Comparison of ENCODE assay signal across 35 mouse cellular contexts in the genomic region with DNA sequence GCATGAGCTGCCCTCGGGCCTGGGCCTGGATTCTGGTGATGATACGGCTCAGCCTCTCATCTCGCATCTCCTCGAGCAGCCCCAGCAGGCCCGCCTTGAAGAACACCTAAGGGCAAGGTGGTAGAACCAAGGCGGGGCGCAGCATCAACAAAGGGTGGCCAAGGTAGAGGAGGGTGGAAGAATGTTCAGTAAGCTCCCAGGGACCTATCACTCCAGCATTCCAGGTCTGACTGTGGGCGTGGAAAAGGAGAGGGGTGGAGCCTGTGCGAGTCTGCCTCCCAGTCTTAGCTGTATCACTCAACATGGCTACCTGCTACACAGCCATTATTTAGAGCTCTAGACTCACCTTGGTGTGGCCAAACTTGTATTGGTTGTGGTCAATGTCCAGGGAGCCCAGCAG. TPM values are rescaled to one million over a fixed set of nuclear protein-coding genes. Genes with fewer than 3 reads are reported as not detected.
DNase-seq lines count a peak whose midpoint lies in the region; ATAC-seq lines count a peak whose summit lies in the region.
"Had no signal": no experiment of that assay in that cellular context is flagged by ENCODE, and none has a peak within 500 bp of the region (broad histone marks: within the 10 kb centered on the region; RNA-seq: fewer than 3 reads in every experiment).

No protein-coding gene starts in this region.

- H3K4me3 ChIP-seq in heart, embryonic 10.5 days = peak overlapping the region; percentile 29; the same call in 1 of the 2 replicates
- peak overlapping the region; percentile 19 for H3K4me3 ChIP-seq in heart, embryonic 15.5 days
- H3K4me3 ChIP-seq: embryonic facial prominence, embryonic 13.5 days; forebrain, embryonic 10.5 days; forebrain, embryonic 15.5 days; liver, embryonic 12.5 days; midbrain, embryonic 13.5 days; neural tube, embryonic 13.5 days; stomach, embryonic 15.5 days had no signal

- peaks cover 92% of the 10 kb centered on the region for H3K36me3 ChIP-seq in heart, embryonic 10.5 days
- peaks cover 48% of the 10 kb centered on the region for H3K36me3 ChIP-seq in heart, embryonic 15.5 days
- H3K36me3 ChIP-seq: embryonic facial prominence, embryonic 13.5 days; forebrain, embryonic 10.5 days; forebrain, embryonic 15.5 days; liver, embryonic 12.5 days; midbrain, embryonic 13.5 days; neural tube, embryonic 13.5 days; stomach, embryonic 15.5 days had no signal

- WGBS in heart, embryonic 10.5 days = 72% methylated on average over 9 of the region's 9 CpGs
- WGBS in heart, embryonic 15.5 days = 60% methylated on average over 9 of the region's 9 CpGs

- H3K27me3 ChIP-seq in heart, embryonic 10.5 days (ENCODE audit: insufficient read depth, poor library complexity, severe bottlenecking) = no peaks in the 10 kb centered on the region
- no peaks in the 10 kb centered on the region for H3K27me3 ChIP-seq in heart, embryonic 15.5 days
- H3K27me3 ChIP-seq: embryonic facial prominence, embryonic 13.5 days; forebrain, embryonic 15.5 days; midbrain, embryonic 13.5 days; neural tube, embryonic 13.5 days; stomach, embryonic 15.5 days had no signal

- DNase-seq in heart, embryonic 10.5 days (ENCODE audit: low spot score) = no peak
- no peak for DNase-seq in heart, adult 9 months (ENCODE audit: low spot score in 2 of 2)
- no peak for DNase-seq in heart, postnatal 25 days (ENCODE audit: low spot score)
- peak; percentile 83 for DNase-seq in ZHBTc4 (ENCODE audit: low read depth, low spot score)
- DNase-seq in gastrocnemius, postnatal 14 days = no peak
- DNase-seq in right cerebral cortex, postnatal 14 days = no peak
- DNase-seq: adrenal gland, postnatal 25 days; cerebellum, adult 11-12 months; cerebellum, adult 9-11 months; gastrocnemius, postnatal 36 days; kidney, adult 9 months; kidney, postnatal 10 days; layer of hippocampus, postnatal 36 days; left cerebral cortex, postnatal 4 days; liver, postnatal 0 days had no signal

- H3K4me2 ChIP-seq in heart, embryonic 15.5 days = peak overlapping the region; percentile 37
- H3K4me2 ChIP-seq: embryonic facial prominence, embryonic 13.5 days; forebrain, embryonic 15.5 days; hindbrain, embryonic 14.5 days; liver, embryonic 12.5 days; midbrain, embryonic 13.5 days; neural tube, embryonic 13.5 days; stomach, embryonic 15.5 days had no signal

- ATAC-seq in heart, embryonic 15.5 days (replicated peaks; ENCODE audit: insufficient number of reproducible peaks, insufficient read depth, low FRiP score, low read depth) = 0 out of 2 replicates have a peak, but pooled peaks have one; percentile 17
- ATAC-seq: forebrain, embryonic 15.5 days; intestine, postnatal 0 days; liver, embryonic 12.5 days; liver, postnatal 0 days; lung, postnatal 0 days; midbrain, embryonic 13.5 days had no signal

- peaks cover 31% of the 10 kb centered on the region for H3K4me1 ChIP-seq in heart, embryonic 10.5 days
- H3K4me1 ChIP-seq in heart, embryonic 15.5 days (replicated peaks) = peaks cover 34% of the 10 kb centered on the region
- H3K4me1 ChIP-seq: forebrain, embryonic 15.5 days; liver, embryonic 12.5 days; midbrain, embryonic 13.5 days; neural tube, embryonic 13.5 days; stomach, embryonic 15.5 days had no signal

- H3K9ac ChIP-seq in heart, embryonic 15.5 days = 0 out of 2 replicates have a peak overlapping the region, but pooled peaks have one; percentile 28
- H3K9ac ChIP-seq: embryonic facial prominence, embryonic 13.5 days; forebrain, embryonic 15.5 days; hindbrain, embryonic 14.5 days; liver, embryonic 12.5 days; liver, postnatal 0 days; midbrain, embryonic 13.5 days; neural tube, embryonic 13.5 days; stomach, embryonic 15.5 days had no signal

- no peaks in the 10 kb centered on the region for H3K9me3 ChIP-seq in heart, embryonic 10.5 days
- no peaks in the 10 kb centered on the region for H3K9me3 ChIP-seq in heart, embryonic 15.5 days (replicated peaks)
- H3K9me3 ChIP-seq: embryonic facial prominence, embryonic 13.5 days; forebrain, embryonic 10.5 days; forebrain, embryonic 15.5 days; liver, embryonic 12.5 days; midbrain, embryonic 13.5 days; neural tube, embryonic 13.5 days; stomach, embryonic 15.5 days had no signal

- no peak overlapping the region for H3K27ac ChIP-seq in heart, embryonic 10.5 days
- H3K27ac ChIP-seq in heart, embryonic 15.5 days = peak overlapping the region; percentile 43; the same call in 1 of the 2 replicates
- H3K27ac ChIP-seq: embryonic facial prominence, embryonic 13.5 days; forebrain, embryonic 10.5 days; forebrain, embryonic 15.5 days; hindbrain, embryonic 14.5 days; liver, embryonic 12.5 days; macrophage; midbrain, embryonic 13.5 days; neural tube, embryonic 13.5 days; stomach, embryonic 15.5 days had no signal

- intact Hi-C loops in heart, postnatal 25 days (cut with DNase I) = no loop called here
- intact Hi-C loops in gastrocnemius, postnatal 14 days (cut with DNase I; ENCODE audit: low total_unique reads) = no loop called here

RNA-seq across cellular contexts. Expression of gene Myh6, which starts 10.2 kb away (rescaled TPM):
- 2,034 and 3,157 TPM in 2 replicates for polyA plus RNA-seq in heart, embryonic 10.5 days (2016; fragmentation: Nextera tagmentation; extraction: Ambion mirVana)
- polyA plus RNA-seq in heart, embryonic 15.5 days (2015; fragmentation: Nextera tagmentation; extraction: Ambion mirVana) = 2,004 and 2,041 TPM in 2 replicates
- over 10,000 TPM; 23,221 to 24,394 TPM for total RNA-seq in heart, postnatal 25 days (2021)
- total RNA-seq in gastrocnemius, postnatal 14 days (2021) = 100 to 1,000 TPM; 121 to 213 TPM
- total RNA-seq: adrenal gland, postnatal 25 days; common myeloid progenitor, adult 5-6 weeks; hematopoietic stem cell, adult 5-6 weeks; megakaryocyte-erythroid progenitor cell, adult 5-6 weeks had no signal
- polyA plus RNA-seq: macrophage; small intestine, adult 2 months had no signal

RNA-seq across cellular contexts. Expression of gene Gm17428, which starts 20.2 kb away (rescaled TPM):
- not detected in 2 replicates for polyA plus RNA-seq in heart, embryonic 10.5 days (2016; fragmentation: Nextera tagmentation; extraction: Ambion mirVana)
- polyA plus RNA-seq in heart, embryonic 15.5 days (2015; fragmentation: Nextera tagmentation; extraction: Ambion mirVana) = not detected in 2 replicates
- total RNA-seq in heart, postnatal 25 days (2021) = not detected
- not detected for total RNA-seq in gastrocnemius, postnatal 14 days (2021)
- total RNA-seq: adrenal gland, postnatal 25 days; common myeloid progenitor, adult 5-6 weeks; gastrocnemius, adult 18-20 months; gastrocnemius, postnatal 36 days; hematopoietic stem cell, adult 5-6 weeks; layer of hippocampus, postnatal 36 days; left cerebral cortex, postnatal 4 days; megakaryocyte-erythroid progenitor cell, adult 5-6 weeks had no signal
- polyA plus RNA-seq: embryonic facial prominence, embryonic 13.5 days; forebrain, embryonic 10.5 days; forebrain, embryonic 15.5 days; frontal cortex, adult 2 months; hindbrain, embryonic 14.5 days; intestine, postnatal 0 days; large intestine, adult 2 months; limb, embryonic 14.5 days; liver, embryonic 12.5 days; liver, postnatal 0 days; lung, postnatal 0 days; macrophage; midbrain, embryonic 13.5 days; neural tube, embryonic 13.5 days; small intestine, adult 2 months; stomach, embryonic 15.5 days had no signal

RNA-seq across cellular contexts. Expression of gene Cmtm5, which starts 20.5 kb away (rescaled TPM):
- polyA plus RNA-seq in heart, embryonic 10.5 days (2016; fragmentation: Nextera tagmentation; extraction: Ambion mirVana) = 0.97 and 1.5 TPM in 2 replicates
- polyA plus RNA-seq in heart, embryonic 15.5 days (2015; fragmentation: Nextera tagmentation; extraction: Ambion mirVana) = 0.74 and 2.4 TPM in 2 replicates
- under 1 TPM; 0.29 to 0.36 TPM for total RNA-seq in heart, postnatal 25 days (2021)
- 1 to 10 TPM in 1 of 2 experiments, under 1 TPM in 1; 0.71 to 3.1 TPM for total RNA-seq in gastrocnemius, postnatal 14 days (2021)
- total RNA-seq: common myeloid progenitor, adult 5-6 weeks; hematopoietic stem cell, adult 5-6 weeks; megakaryocyte-erythroid progenitor cell, adult 5-6 weeks had no signal
- polyA plus RNA-seq: liver, embryonic 12.5 days; liver, postnatal 0 days; macrophage had no signal

RNA-seq across cellular contexts. Expression of gene Il25, which starts 24.0 kb away (rescaled TPM):
- polyA plus RNA-seq in heart, embryonic 10.5 days (2016; fragmentation: Nextera tagmentation; extraction: Ambion mirVana) = not detected in 2 replicates
- not detected in 2 replicates for polyA plus RNA-seq in heart, embryonic 15.5 days (2015; fragmentation: Nextera tagmentation; extraction: Ambion mirVana)
- total RNA-seq in heart, postnatal 25 days (2021) = not detected
- not detected for total RNA-seq in gastrocnemius, postnatal 14 days (2021)
- total RNA-seq: adrenal gland, postnatal 25 days; common myeloid progenitor, adult 5-6 weeks; gastrocnemius, adult 18-20 months; gastrocnemius, postnatal 36 days; hematopoietic stem cell, adult 5-6 weeks; layer of hippocampus, postnatal 36 days; left cerebral cortex, postnatal 4 days; megakaryocyte-erythroid progenitor cell, adult 5-6 weeks had no signal
- polyA plus RNA-seq: embryonic facial prominence, embryonic 13.5 days; forebrain, embryonic 10.5 days; intestine, postnatal 0 days; liver, embryonic 12.5 days; liver, postnatal 0 days; lung, postnatal 0 days; macrophage had no signal

RNA-seq across cellular contexts. Expression of gene Efs, which starts 30.6 kb away (rescaled TPM):
- 16.7 and 23.5 TPM in 2 replicates for polyA plus RNA-seq in heart, embryonic 10.5 days (2016; fragmentation: Nextera tagmentation; extraction: Ambion mirVana)
- polyA plus RNA-seq in heart, embryonic 15.5 days (2015; fragmentation: Nextera tagmentation; extraction: Ambion mirVana) = 10.6 and 18.8 TPM in 2 replicates
- total RNA-seq in heart, postnatal 25 days (2021) = 1 to 10 TPM; 2.8 to 3.0 TPM
- 1 to 10 TPM; 5.1 to 7.4 TPM for total RNA-seq in gastrocnemius, postnatal 14 days (2021)
- total RNA-seq: common myeloid progenitor, adult 5-6 weeks; hematopoietic stem cell, adult 5-6 weeks; megakaryocyte-erythroid progenitor cell, adult 5-6 weeks had no signal
- polyA plus RNA-seq: macrophage had no signal

Comparison
In these comparisons a context has a peak if more than half of its experiments do, and no peak if none do; other contexts are left out.
1. RNA of gene Myh6, which starts 10.2 kb away (total RNA-seq): 23,221 to 24,394 TPM in heart, postnatal 25 days; 121 to 213 TPM in gastrocnemius, postnatal 14 days; every median in the first group is over 100 times any median in the second.